Mouse (Mus musculus) lung, embryonic 14.5 days (tissue): ENCODE results near the gene Haus4. TPM values are rescaled to one million over a fixed set of nuclear protein-coding genes. Genes with fewer than 3 reads are reported as not detected.

Source experiments
- ATAC-seq: fragments of 200-750 bp; cut with Nextera tagmentation; 2 replicates; pipeline ENCODE4 v1.8.0; 2017; ENCODE audit warnings: mild to moderate bottlenecking, moderate TSS enrichment, moderate library complexity; ENCODE audit not compliant: insufficient read depth
- DNase-seq: peaks from one replicate; pipeline ENCODE4 v3.0.0-alpha.2; 2015
- H3K27ac ChIP-seq: fragments of 300-500 bp; sonication (generic); 2 replicates; pipeline ENCODE4 v1.5.1; 2014; ENCODE audit warnings: low read depth, mild to moderate bottlenecking, moderate library complexity
- H3K27me3 ChIP-seq: fragments of 300-500 bp; sonication (generic); 2 replicates; pipeline ENCODE4 v1.6.1; 2014; ENCODE audit warnings: low read length, control low read depth; ENCODE audit not compliant: insufficient read depth
- H3K36me3 ChIP-seq: fragments of 300-500 bp; sonication (generic); 2 replicates; pipeline ENCODE4 v1.6.1; 2014; ENCODE audit warnings: control low read depth; ENCODE audit not compliant: insufficient read depth
- H3K4me1 ChIP-seq: fragments of 300-500 bp; sonication (generic); 2 replicates; pipeline ENCODE4 v1.6.1; 2014; ENCODE audit warnings: antibody characterized with exemption, control low read depth; ENCODE audit not compliant: insufficient read depth
- H3K4me2 ChIP-seq: fragments of 300-500 bp; sonication (generic); 2 replicates; pipeline ENCODE4 v1.6.1; 2014; ENCODE audit warnings: mild to moderate bottlenecking
- H3K4me3 ChIP-seq: fragments of 300-500 bp; sonication (generic); 2 replicates; pipeline ENCODE4 v1.5.1; 2014; ENCODE audit warnings: low read depth, low read length
- H3K9ac ChIP-seq: fragments of 300-500 bp; sonication (generic); 2 replicates; pipeline ENCODE4 v1.6.1; 2014
- H3K9me3 ChIP-seq: fragments of 300-500 bp; sonication (generic); 2 replicates; pipeline ENCODE4 v1.6.1; 2016; ENCODE audit warnings: low read depth, low read length, control low read depth
- CTCF ChIP-seq: IDR thresholded peaks from 2 replicates; pipeline ENCODE4 v1.5.1; 2016; ENCODE audit warnings: antibody characterized with exemption, low read depth
- WGBS: fragments of 180-500 bp; shearing (Covaris S2); extraction: QIAGEN DNeasy Blood & Tissue Kit; methylation state at CpG from one replicate; pipeline ENCODE4 v1.1.7; 2014; 5-methylcytosine and 5-hydroxymethylcytosine counted together
- polyA plus RNA-seq: library from polyadenylated mRNA; unstranded; fragments of >200 nt; fragmentation: Nextera tagmentation; extraction: Ambion mirVana; gene quantifications from 2 replicates; pipeline ENCODE4 v1.2.1, GENCODE M21; 2014

The Haus4 gene
- polyA plus RNA-seq, 1 experiment from 2014 or later, result 60.3 TPM

- Histone ChIP-seq H3K36me3 (peaks cover 18% of the 10 kb centered on the region), H3K4me3 (peak overlapping the region; percentile 92), H3K4me1 (peaks cover 8% of the 10 kb centered on the region), H3K27me3 (no peaks in the 10 kb centered on the region), H3K9ac (peak overlapping the region; percentile 95), H3K9me3 (no peaks in the 10 kb centered on the region), H3K27ac (peak overlapping the region; percentile 95), H3K4me2 (peak overlapping the region; percentile 76)
- 0% methylated on average over 10 of the region's 10 CpGs for WGBS
- peak; percentile 73 for TF ChIP-seq CTCF
- DNase-seq (peak; percentile 85), ATAC-seq (peak; percentile 29)
Observed at GRCm38 (mm10) chr14:54578063-54578462, 23.6 kb upstream of the Haus4 start.

GRCm38 (mm10) chr14:54577089-54577982 lies 22.9 kb upstream of the Haus4 start, which contains the start of gene Ajuba:
TSS of gene Ajuba (minus strand) at chr14:54577558.
- Histone ChIP-seq H3K27me3 (no peaks in the 10 kb centered on the region), H3K4me2 (peak within 1 kb of the TSS; percentile 76), H3K27ac (peak within 1 kb of the TSS; percentile 95), H3K9ac (peak within 1 kb of the TSS; percentile 95), H3K36me3 (peaks cover 18% of the 10 kb centered on the region), H3K4me3 (peak within 1 kb of the TSS; percentile 92), H3K4me1 (peaks cover 11% of the 10 kb centered on the region), H3K9me3 (no peaks in the 10 kb centered on the region)
- DNase-seq (peak; percentile 95), ATAC-seq (peak; percentile 77)
- TF ChIP-seq CTCF, result no peak
- WGBS, result under 1% methylated on average over 66 of the region's 66 CpGs

- under 1% methylated on average over 84 of the region's 84 CpGs for WGBS
- H3K36me3 ChIP-seq, result peaks cover 26% of the 10 kb centered on the region
- peak overlapping the region; percentile 95 for H3K27ac ChIP-seq
- H3K4me1 ChIP-seq, result peaks cover 15% of the 10 kb centered on the region
- no peaks in the 10 kb centered on the region for H3K27me3 ChIP-seq
- H3K9ac ChIP-seq, result peak overlapping the region; percentile 95
- H3K9me3 ChIP-seq, result no peaks in the 10 kb centered on the region
- ATAC-seq (0 out of 2 replicates have a peak, but pooled peaks have one; percentile 0), DNase-seq (peak; percentile 54)
- H3K4me3 ChIP-seq, result peak overlapping the region; percentile 92
- peak overlapping the region; percentile 76 for H3K4me2 ChIP-seq
- no peak for TF ChIP-seq CTCF
Observed at GRCm38 (mm10) chr14:54576241-54577088, 22.0 kb upstream of the Haus4 start.

GRCm38 (mm10) chr14:54575631-54576030 lies 21.2 kb upstream of the Haus4 start:
- Histone ChIP-seq H3K9ac (peak overlapping the region; percentile 95), H3K9me3 (no peaks in the 10 kb centered on the region), H3K4me2 (peak overlapping the region; percentile 76), H3K27me3 (no peaks in the 10 kb centered on the region), H3K36me3 (peaks cover 34% of the 10 kb centered on the region), H3K27ac (peak overlapping the region; percentile 95), H3K4me1 (peaks cover 15% of the 10 kb centered on the region), H3K4me3 (peak overlapping the region; percentile 92)
- no peak for TF ChIP-seq CTCF
- ATAC-seq (peak; percentile 25), DNase-seq (peak; percentile 90)
- under 1% methylated on average over 39 of the region's 39 CpGs for WGBS

- 3% methylated on average over 8 of the region's 8 CpGs for WGBS
- ATAC-seq (no peak), DNase-seq (no peak)
- H3K27ac ChIP-seq, result peak overlapping the region; percentile 82; the same call in 1 of the 2 replicates
- peaks cover 15% of the 10 kb centered on the region for H3K4me1 ChIP-seq
- H3K36me3 ChIP-seq, result peaks cover 39% of the 10 kb centered on the region
- H3K27me3 ChIP-seq, result no peaks in the 10 kb centered on the region
- TF ChIP-seq CTCF, result no peak
- peak overlapping the region; percentile 76 for H3K4me2 ChIP-seq
- H3K4me3 ChIP-seq, result peak overlapping the region; percentile 92
- no peaks in the 10 kb centered on the region for H3K9me3 ChIP-seq
- peak overlapping the region; percentile 95 for H3K9ac ChIP-seq
Observed at GRCm38 (mm10) chr14:54575031-54575430, 20.6 kb upstream of the Haus4 start.

- Histone ChIP-seq H3K4me3 (peak overlapping the region; percentile 92), H3K27ac (peak overlapping the region; percentile 82; the same call in 1 of the 2 replicates), H3K4me2 (peak overlapping the region; percentile 76), H3K9ac (peak overlapping the region; percentile 95), H3K36me3 (peaks cover 47% of the 10 kb centered on the region), H3K4me1 (peaks cover 15% of the 10 kb centered on the region), H3K27me3 (no peaks in the 10 kb centered on the region), H3K9me3 (no peaks in the 10 kb centered on the region)
- no peak for TF ChIP-seq CTCF
- 14% methylated on average over 4 of the region's 4 CpGs for WGBS
- DNase-seq (peak; percentile 20), ATAC-seq (no peak)
Observed at GRCm38 (mm10) chr14:54574253-54574652, 19.8 kb upstream of the Haus4 start.
